Mouse (Mus musculus) E14TG2a.4 (cell line): ENCODE results near the gene Fxyd3.

Source experiments
- CTCF ChIP-seq: conservative IDR thresholded peaks from 2 replicates; pipeline ENCODE4 v1.5.1; 2014; ENCODE audit warnings: low read length
- NANOG ChIP-seq: IDR thresholded peaks from 2 replicates; pipeline ENCODE4 v1.6.1; 2014; ENCODE audit warnings: borderline replicate concordance, low read length, mixed read lengths
- POU5F1 ChIP-seq: IDR thresholded peaks from 2 replicates; pipeline ENCODE4 v1.6.1; 2014; ENCODE audit warnings: low read length, borderline replicate concordance

DNA sequence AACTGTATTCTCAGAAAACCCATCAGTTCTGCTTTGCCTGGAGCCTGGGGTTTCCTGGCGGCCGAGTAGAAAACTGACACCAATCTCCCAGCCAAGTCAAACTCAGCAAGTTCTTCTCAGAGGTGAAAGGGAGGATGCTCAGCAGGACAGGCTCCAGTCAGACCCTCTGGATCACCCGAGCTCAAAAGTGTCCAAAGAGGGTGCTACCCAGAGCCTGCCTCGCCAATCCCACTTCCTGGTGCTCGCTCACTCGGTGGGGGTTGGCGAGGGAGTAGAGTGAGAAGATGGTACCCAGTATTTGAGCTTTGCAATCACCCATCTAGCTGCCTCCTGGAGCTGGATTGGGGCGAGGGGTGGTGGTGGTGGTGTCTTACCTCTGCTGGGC, 35.5 kb downstream of the Fxyd3 start:
- TF ChIP-seq CTCF (no peak), POU5F1 (no peak), NANOG (no peak)
